Mouse (Mus musculus) brain, embryonic 18.5 days (tissue): ENCODE data around the gene Mrpl43.

Source experiments
- DNase-seq: peaks from one replicate; pipeline ENCODE4 v3.0.0-alpha.2; 2012; ENCODE audit warnings: low read depth, low spot score

Gene Mrpl43

DNA sequence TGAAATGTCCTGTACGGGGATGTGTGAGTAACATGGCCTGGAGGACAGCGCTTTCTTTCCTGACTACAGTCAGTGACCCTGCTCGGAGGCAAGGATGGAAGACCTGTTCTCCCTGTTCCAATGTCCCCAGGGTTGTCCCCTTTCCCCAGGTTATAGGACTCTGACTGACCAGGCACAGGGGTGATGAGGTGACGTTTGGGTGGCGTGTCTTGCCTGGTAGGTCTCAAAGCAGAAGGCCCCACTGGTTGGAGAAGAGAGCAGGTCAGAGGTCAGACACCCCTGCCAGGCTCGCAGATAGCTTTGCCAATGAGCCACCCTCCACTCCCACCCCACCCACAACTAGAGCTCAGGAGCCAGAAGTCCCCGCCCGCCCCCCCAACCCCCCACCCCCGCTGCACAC lies 23.3 kb upstream of the Mrpl43 start:
- no peak for DNase-seq

GRCm38 (mm10) chr19:45028746-45029145 lies 22.5 kb upstream of the Mrpl43 start:
- DNase-seq: no peak

DNA sequence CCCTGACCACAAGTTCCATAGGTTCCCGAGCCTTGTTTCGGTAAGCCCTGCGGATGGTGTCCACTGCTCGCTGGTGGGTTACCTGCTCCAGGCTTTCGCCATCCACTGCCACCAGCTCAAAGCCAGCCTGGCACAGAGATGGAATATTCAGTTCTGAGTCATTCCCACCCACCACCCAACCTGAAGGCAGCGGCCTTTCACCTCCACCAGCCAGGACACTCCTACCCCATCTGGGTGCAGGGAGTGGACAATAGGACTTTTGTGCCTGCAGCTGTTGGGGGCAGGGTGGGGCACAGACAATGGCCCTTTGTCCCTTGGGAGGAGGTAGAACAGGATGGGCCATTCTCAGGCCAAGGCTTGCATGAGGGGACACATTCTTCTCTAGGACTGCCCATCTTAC lies 21.6 kb upstream of the Mrpl43 start:
- DNase-seq: no peak

DNA sequence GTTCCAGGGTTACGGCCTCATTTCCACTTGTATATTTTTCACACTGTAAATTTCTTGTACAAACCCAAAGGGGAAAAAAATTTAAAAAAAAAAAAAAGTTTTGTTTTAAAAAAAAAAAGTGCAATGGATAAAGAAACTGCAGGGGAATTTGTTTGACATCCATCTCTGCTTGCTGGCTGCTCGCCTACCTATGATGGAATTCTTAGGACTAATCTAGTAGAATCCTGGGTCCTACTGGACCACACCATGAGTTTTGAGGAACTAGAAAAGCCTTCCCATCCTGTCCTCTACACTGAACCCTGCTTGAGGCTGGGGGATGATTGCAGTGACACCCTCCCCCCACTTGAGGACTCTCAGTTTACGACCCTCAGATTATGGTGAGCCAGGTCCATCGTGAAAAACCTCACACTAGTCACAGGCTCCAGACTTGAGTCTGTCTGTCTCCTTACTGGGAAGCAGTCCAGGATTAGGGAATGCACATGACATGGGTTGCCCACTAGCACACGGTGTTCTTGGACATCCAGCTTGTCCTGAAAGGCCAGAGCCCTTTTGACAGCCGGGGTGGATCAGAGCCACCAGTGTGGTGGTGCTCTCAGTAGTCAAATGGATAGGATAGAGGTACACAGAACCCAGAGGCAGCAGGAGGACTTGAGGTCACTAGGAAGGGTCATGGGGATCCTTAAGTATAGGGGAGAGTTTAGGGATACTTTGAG lies 20.9 kb upstream of the Mrpl43 start:
- DNase-seq: no peak

GRCm38 (mm10) chr19:45025937-45026568 lies 19.8 kb upstream of the Mrpl43 start:
- DNase-seq: no peak

DNA sequence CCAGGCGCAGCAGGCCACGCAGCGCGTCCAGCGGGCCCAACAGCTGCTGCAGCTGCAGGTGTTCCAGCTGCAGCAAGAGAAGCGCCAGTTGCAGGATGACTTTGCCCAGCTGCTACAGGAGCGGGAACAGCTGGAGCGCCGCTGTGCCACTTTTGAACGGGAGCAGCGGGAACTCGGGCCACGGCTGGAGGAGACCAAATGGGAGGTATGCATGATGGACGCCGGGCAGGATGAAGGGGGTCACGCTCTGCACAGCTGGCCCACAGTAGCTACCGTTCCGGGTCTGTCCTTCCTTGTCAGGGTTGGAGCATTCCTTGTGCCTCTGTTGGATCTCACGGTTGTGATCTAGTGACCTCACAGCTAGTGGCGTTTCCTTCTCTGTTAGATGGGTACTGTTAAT lies 18.5 kb upstream of the Mrpl43 start:
- DNase-seq: no peak

DNA sequence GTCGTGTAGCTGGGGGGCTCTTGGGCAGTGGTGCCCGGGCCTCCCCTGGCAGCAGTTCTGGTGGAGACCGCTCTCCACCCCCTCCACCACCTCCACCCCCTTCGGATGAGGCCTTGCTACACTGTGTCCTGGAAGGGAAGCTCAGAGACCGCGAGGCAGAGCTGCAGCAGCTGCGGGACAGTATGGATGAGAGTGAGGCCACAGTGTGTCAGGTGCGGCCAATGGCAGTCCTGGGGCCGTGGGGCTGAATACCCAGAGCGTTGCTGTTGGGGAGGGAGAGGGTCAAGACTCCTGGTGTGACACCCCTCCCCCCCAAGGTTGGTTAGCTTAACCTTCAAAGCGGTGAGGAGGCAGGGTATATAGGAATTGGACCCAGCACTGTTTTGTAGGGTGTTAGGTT lies 17.8 kb upstream of the Mrpl43 start:
- no peak for DNase-seq

DNA sequence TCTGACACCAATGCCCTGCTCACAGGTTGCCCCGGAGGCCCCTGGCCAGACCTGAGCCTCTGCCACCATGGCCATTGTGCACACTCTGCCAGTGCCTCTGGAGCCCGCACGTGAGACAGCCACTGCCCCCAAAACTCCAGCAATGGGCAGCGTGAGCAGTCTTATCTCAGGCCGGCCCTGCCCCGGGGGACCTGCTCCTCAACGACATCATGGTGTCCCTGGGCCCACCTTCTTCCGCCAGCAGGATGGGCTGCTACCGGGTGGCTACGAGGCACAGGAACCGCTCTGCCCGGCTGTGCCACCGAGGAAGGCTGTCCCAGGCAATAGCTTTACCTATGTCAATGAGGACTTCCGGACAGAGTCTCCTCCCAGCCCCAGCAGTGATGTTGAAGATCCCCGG lies 15.1 kb upstream of the Mrpl43 start:
- DNase-seq: no peak

DNA sequence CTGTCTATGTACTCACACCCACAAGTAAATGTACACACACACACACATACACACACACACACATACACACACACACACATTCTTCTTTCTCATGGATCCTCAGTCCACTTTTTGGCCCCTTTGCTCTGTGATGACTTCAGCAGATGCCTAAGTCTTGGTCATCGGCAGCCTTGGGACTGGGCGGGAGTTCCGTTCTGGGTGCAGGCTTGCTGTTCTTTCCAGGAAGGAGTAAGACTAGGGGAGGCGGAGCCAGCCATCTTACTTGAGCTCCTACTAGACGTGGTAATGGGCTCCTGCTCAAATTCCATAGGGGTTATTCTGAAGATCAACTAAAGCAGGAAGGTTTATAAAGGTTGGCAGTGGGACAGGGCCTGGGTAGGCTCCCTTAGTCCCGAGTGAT lies 14.1 kb upstream of the Mrpl43 start:
- DNase-seq: no peak

DNA sequence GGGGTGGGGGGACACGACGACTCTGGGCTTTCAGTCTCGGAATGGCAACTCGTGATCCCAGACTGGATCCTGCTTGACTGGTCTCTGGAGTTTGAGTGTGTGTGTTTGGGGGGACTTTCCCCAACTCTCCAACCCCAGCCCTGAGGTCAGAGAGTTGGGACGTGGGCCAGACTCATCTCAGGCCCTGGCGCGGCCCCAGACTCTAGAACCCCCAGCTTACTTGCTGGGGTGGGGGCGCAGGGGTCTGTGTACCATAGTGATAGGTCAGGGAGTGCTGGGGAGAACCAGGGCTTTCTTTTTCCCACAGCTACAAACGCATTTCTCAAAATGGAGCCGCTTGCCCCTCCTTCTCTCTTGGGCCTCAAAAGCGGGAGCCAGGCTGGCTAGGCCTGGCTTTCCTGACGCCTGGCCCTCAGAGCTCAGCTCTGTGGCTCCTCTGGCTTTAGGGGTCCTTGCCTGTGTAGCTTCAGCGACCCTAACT lies 12.1 kb upstream of the Mrpl43 start:
- DNase-seq: no peak

DNA sequence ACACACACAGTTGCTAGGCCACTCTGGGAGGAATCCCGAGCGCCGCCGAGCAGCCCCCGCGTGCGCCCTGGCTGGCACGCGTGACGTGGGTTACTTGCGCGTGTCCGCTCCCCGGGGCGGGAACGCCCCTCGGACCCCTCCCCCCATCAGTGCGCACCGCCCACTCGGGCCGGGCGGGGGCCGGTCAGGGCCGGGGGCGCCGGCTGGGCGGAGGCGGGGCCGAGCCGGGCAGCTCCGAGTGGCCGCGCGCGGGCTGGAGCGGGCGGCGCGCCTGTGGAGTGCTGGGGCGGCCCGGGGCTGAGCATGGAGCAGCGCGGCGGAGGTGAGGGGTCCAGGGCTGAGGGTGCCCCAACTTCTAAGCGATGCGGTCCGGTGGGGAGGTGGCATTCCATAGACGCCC lies 11.7 kb upstream of the Mrpl43 start:
- no peak for DNase-seq

DNA sequence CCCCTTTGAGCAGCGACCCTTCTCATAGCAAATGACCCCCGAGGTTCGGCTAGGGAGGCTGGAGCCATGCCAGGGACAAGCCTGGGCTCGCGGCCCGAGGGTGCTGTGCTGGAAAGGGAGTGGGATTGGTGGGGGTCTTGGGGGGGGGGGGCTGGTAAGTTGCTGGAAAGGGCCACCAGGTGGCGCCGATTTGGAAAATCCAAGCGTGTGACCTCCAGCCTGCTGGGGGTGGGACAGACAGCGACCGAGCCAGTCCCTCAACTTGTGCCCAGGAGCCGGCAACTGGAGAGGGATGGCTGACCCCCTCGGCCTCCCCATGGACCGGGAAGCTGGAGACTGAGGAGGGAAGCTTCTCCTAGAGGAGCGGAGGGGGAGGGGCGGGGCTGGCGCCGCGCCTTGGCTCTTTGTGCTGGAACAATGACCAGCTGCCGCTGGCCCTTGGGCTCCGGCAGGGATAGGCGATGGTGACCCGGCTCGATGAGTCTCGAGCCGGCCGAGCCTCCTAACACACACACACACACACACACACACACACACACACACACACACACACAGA lies 11.1 kb upstream of the Mrpl43 start:
- DNase-seq: no peak

- DNase-seq: no peak
These were observed 10.3 kb upstream of the Mrpl43 start for GRCm38 (mm10) chr19:45016341-45017215.

DNA sequence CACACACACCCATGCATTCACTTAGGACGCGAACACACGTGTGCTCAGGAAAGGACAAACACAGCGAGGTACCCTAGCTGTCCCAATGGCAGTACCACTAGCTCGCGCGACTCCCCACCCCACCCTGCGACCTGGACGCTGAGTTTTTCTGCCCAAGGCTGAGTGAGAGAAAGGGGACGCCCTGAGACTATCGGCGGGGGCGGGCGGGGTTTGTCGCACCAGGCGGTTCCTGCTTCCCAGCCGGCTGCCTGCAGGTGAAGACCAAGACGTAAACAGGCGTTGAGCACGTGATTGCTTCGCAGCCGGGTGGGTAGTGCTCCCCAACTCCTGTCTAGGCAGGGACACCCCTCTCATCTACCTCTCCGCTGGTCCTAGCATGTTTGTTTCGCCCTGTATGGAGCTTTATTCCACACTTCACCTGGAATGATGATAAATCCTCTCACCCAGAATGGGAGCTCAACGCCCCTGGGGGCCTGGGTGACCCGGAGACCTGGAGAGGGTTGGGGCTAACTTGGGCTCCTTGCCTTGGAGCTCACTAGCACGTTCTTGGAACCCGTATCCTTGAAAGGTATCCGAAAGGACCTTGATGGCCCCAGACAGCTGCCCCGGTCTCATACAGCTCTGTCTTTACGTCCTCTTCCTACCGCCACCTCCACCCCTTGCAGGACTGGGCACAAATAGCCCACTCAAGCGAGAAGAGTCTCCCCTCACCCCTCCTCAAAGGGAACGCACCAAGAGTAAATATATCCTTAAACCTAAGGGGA lies 9.5 kb upstream of the Mrpl43 start:
- DNase-seq: no peak

GRCm38 (mm10) chr19:45014981-45015402 lies 8.8 kb upstream of the Mrpl43 start:
- no peak for DNase-seq

DNA sequence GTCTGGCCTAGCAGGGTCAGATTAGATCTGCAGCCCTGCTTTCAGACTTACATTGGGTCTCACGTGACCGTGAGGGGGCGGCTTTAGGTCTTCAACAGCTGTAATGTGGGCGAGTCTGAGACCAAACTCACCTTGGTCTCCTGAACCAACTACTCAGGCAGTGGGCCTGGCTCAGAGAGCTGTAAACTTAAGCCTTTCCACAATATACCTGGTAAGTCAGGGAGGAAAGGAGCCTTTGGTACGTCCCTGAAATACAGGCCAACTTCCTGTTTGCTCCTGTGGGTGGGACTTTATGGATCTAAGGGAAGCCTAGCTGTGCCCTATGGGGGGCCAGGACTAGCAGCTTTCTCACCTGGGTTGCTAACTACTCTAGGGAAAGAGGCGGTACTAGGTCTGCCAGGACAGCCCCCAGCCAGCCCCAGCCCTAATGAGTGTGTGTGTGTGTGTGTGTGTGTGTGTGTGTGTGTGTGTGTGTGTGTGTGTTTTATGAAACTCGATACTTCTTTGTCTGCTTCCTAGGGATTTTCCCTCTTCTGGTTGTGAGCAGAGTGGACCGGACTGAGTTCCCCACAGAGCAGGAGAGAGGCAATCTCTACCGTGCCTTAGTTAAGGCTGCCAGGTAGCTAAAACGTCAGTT lies 8.2 kb upstream of the Mrpl43 start, which contains the start of gene Lzts2:
Gene Lzts2 (plus strand): TSS at position 80 of the 637 bp plus-strand sequence.
- DNase-seq: no peak

GRCm38 (mm10) chr19:45013581-45014225 lies 7.5 kb upstream of the Mrpl43 start:
- DNase-seq: no peak

DNA sequence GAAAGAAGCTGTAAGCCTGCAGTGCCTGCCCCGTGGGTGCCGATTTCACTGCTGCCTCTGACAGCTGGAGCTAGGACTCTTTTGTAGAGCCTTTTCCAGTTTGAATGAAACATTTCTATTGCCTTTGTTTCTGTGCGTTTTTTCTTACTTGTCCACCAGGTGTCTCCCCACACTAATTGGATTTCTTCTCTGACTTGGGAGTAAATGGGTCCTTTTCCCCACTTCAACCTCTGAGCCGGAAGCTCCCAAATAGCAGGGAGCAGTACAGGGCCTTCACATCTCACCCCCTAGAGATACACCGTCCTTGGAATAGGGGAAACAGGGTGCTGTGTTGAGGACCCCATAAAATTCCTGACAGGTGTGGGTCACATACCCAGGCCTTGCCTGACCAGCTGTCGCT lies 6.4 kb upstream of the Mrpl43 start:
- no peak for DNase-seq

GRCm38 (mm10) chr19:45012219-45012618 lies 6.0 kb upstream of the Mrpl43 start:
- no peak for DNase-seq

GRCm38 (mm10) chr19:45010646-45011045 lies 4.4 kb upstream of the Mrpl43 start:
- DNase-seq: no peak
